Mouse (Mus musculus): ENCODE results near the gene Atg9b.

Gene Atg9b

DNA sequence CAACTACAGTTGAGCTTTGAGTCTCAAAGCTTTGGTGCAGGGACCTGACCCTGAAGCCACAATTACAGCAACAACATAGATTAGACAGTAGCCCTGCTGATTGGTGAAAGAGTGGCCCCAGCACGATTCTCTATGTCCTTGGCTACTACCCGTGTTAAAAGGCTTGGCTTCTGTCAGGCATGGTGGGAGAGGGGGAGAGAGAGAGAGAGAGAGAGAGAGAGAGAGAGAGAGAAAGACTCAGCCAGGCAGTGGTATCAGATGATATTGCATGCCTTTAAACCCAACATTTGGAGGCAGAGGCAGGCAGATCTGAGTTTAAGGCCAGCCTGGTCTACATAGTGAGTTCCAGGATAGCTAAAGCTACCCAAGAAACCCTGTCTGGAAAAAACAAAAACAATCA lies 10.0 kb downstream of the Atg9b start:
- DNase-seq (ENCODE audit: low read depth, low spot score) = no peak

DNA sequence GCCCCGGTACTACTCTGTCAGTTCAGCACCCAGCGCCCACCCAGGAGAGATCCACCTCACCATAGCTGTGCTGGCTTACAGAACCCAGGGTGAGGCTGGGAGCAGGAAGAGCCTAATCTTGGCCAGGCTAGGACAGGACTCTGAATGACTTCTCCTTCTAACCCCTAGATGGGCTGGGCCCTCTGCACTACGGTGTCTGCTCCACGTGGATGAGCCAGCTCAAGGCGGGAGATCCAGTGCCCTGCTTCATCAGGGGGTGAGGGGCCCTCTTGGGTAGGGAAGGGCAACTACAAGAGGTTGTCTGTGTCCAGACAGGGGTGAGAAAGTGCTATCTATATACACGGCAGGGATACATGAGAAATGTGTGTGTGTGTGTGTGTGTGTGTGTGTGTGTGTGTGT lies 10.5 kb downstream of the Atg9b start:
- DNase-seq (ENCODE audit: low read depth, low spot score) = no peak

DNA sequence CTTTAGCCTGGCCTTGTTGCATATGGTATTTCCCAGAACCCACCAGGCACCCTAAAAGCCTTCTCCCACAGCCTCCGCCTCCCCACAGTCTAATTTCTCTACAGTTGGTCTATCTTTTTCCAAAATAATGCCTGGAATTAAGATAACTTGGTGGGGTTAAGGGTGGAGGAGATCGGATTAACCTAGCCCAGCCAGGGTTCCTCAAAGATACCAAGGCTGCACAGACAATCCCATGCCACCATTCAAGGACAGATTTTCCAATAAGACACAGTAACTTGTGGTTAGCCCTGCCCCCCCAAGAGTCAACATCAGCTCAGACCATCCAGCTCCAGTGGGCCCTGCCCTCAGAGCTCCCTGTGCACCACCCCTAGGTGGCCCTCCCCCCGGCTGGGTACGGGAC lies 11.4 kb downstream of the Atg9b start:
- no peak for DNase-seq (ENCODE audit: low read depth, low spot score)

DNA sequence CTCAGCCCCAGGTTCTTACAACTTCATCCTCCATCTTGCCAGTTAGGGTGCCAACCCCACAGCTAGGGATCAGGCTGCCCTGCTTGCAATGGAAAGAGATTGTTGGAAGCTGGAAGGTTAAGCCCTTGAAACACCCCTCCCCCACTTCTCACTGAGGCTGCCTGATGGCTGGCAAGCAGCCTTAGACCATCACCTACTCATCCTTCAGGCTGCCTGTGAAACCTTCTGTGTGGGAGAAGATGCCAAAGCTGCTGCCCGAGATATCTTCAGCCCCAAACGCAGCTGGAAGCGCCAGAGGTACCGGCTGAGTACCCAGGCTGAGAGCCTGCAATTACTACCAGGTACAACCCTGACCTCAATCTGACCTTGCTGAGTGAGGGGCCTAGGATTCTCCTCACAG lies 12.4 kb downstream of the Atg9b start:
- no peak for DNase-seq (ENCODE audit: low read depth, low spot score)

DNA sequence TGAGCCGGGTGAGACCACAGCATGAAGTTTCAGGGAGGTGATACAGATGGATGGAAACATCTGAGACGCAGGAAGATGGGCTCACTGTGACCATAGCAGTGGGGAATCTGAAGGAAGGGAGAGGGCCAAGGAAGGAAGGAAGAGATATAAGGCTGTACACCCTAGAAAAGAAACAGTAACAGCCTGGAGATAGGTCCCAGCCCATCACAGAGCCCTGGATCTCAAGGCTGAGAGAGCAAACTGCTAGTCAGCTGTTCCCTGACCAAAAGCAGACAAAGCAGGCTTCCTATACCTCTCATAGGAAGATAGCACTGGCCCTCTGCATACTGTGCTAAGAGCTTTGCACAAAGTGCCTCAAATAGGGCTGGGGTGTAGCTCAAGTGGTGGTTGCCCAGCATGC lies 13.2 kb downstream of the Atg9b start:
- DNase-seq (ENCODE audit: low read depth, low spot score) = no peak

DNA sequence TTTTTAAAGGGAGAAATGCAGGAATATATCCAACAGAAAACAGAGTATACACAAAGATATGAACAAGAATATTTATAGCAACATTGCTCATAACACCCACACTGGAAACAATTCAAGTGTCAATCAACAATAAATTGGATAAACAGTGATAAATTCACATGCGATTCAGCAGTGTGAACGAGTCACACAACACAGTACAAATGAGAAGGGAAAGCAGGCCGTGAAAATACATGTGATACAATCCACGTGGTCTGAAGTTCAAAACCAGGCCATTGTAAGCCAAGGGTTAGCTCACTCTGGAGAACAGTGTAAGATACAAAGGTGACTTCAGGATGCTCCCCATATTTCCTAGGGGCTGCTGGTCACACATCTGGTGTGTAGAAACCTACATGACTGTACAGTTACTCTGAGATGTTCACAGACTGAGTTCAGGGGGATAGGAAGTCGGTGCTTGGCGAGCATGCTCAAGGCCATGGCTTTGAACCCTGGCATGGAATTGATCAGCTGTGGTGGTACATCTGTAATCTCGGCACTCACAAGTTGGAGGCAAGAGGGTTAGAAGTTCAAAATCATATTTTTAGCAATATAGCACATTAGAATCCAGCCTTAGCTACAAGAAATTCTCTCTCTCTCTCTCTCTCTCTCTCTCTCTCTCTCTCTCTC lies 17.1 kb downstream of the Atg9b start:
- no peak for DNase-seq (ENCODE audit: low read depth, low spot score)

DNA sequence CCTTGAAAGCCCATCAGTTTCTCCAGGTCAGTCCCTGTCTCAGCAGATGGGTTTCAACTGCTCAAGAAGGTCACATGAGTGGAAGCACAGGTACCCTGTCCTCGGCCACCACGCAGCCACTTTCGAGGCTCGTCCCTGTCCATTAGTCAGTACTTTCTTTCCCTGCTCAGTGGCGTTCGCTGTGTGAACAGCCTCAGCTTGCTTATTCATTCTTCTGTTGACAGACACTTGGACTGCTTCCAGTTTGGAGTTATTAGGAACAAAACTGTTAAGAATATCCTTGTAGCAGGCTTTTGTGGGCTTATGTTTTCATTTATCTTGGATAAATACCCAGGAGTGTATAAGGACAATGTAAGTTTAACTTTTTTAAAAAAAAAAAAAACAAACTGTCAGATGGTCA lies 17.7 kb downstream of the Atg9b start:
- no peak for DNase-seq (ENCODE audit: low read depth, low spot score)

DNA sequence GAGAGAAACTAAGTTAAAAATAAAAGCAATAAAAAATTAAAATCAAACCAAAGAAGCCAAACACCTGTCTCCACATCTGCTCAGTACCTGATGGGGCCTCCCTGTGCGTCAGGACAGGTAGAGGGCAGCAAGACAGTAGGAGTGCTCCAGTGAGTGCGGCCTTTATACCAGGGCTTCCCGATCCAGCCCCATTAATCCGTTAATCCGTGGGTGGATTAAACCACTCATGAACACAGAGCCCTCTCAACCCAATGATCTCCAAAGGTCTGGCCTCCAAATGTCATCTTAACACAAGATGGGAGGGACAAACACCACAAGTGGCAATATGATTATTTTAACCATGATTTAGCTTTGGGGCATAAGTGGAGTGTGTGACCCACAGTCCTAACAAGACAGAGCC lies 18.1 kb downstream of the Atg9b start:
- DNase-seq (ENCODE audit: low read depth, low spot score) = no peak

DNA sequence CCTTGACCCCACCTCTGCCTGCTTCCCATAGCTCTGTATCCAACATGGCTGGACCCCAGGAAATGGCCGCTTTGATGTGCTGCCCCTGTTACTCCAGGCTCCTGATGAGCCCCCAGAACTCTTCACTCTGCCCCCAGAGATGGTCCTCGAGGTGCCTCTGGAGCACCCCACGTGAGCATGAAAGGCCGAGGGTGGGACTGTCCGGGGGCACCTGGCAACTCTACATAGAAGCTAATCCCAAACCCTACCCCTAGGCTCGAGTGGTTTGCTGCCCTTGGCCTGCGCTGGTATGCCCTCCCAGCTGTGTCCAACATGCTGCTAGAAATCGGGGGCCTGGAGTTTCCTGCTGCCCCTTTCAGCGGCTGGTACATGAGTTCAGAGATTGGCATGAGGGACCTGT lies 22.2 kb downstream of the Atg9b start:
- DNase-seq (ENCODE audit: low read depth, low spot score) = no peak

DNA sequence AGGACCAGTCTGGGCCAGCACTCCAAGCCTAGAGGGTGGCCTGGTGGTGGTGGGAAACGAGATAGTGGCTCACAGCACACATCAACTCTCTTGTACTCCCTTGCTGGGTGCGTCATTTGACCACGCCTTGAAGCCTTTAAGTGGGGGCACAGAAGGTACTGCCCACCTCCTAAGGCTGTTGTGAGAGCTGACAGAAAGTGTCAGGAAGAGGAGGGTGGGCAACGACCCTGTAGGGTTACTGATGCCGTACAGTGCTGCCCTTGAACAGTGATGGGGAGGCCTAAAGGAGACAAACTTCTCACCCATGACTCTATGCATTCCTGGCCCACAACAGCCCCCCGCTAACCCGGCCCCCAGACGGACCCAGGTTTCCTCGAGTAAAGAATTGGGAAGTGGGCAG lies 25.5 kb downstream of the Atg9b start:
- no peak for DNase-seq (ENCODE audit: low read depth, low spot score)

DNA sequence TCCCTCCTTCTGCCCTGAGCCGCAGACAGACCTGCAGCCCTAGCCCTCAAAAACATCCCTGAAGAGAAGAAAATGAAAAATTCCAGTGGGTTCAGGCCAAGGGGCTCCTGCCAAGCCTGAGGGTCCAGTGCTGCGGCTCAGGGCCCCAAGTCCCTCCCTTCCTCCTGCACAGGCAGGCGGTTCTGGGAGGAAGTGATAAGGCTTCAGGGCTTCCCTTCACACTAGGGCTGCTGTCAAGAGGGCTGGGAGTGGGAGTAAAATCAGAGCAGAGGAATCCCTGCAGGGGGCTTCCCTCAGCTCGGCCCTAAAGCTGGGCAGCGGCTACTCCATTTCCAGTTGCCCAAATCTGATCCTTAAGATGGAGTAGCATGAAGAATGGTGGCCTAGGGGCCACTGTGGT lies 26.4 kb downstream of the Atg9b start:
- no peak for DNase-seq (ENCODE audit: low read depth, low spot score)

DNA sequence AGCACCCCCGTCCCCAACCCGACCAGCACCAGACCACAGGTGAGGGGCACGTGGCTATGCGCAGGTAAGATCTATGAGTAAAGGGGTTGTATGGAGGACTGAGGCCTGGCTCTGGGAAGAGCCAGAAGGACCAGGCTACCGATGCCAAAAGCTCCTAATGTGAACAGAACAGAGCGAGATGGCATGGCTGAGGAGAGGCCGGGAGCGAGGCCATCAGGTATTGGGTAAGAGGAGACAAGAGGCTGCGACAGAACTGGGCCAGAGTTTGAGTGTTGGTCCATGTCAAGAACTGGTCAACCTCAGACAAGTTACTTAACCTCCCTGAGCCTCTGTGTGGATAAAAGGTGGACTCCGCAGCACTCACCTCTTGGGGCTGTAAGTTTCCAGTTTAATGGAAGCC lies 27.0 kb downstream of the Atg9b start:
- no peak for DNase-seq (ENCODE audit: low read depth, low spot score)

DNA sequence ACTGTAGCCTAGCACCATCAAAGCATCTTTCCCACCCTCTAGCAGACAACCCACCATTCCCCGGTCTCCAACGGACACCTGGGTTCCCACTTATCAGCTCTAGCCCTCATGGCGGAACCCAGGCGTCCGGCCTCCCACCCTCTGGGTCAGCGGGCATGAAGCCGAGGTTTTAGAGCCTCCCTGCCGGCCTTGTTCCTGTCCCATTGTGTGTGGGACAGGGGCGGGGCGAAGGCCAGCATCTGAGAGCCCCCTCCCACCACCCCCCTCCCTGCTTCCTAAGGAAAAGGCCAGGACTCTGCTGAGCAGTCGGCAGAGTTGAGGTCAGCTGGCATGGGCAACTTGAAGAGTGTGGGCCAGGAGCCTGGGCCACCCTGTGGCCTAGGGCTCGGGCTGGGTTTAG lies 27.4 kb downstream of the Atg9b start, which contains the start of gene Nos3:
Nos3 (plus strand) TSS at position 303 of the 400 bp plus-strand sequence.
- no peak for DNase-seq (ENCODE audit: low read depth, low spot score)

DNA sequence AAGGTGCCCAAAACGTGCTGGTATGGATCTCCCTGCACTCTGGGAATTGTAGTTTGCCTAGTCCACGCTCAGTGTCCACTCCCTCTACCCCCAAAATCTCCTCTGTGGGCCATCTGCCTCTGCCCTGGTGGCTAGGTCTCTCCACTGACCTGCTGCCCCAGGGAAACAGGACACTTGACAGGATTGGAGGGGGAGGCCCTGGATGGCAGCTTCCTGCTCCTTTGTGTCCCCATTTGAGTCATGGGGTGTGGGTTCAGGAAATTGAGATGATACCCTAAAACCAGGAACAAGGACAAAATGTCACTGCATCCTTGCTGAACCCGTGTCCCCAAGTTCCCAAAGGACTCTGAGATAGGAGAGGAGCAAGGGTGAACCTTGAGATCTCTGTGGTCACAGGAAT lies 27.9 kb downstream of the Atg9b start:
- DNase-seq (ENCODE audit: low read depth, low spot score) = no peak

DNA sequence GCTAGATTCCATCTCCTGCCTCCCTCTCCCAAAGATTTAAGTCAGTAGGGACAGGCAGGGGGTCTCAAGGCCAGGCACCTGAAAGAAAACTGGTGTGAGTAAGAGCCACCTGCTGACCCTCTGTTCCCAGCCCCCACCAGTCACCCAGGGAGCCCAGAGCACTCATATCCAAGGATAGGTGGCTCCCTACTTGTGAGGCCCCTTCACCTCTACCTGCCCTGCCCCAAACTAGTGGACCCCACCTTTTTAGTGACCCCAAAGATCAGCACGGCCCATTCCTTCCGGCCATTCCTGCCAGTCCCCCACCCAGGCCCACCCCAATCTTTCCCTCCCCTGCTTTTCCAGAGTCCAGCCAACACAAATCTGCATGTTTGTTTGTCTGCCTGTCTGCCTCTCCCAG lies 28.5 kb downstream of the Atg9b start:
- DNase-seq (ENCODE audit: low read depth, low spot score) = no peak

DNA sequence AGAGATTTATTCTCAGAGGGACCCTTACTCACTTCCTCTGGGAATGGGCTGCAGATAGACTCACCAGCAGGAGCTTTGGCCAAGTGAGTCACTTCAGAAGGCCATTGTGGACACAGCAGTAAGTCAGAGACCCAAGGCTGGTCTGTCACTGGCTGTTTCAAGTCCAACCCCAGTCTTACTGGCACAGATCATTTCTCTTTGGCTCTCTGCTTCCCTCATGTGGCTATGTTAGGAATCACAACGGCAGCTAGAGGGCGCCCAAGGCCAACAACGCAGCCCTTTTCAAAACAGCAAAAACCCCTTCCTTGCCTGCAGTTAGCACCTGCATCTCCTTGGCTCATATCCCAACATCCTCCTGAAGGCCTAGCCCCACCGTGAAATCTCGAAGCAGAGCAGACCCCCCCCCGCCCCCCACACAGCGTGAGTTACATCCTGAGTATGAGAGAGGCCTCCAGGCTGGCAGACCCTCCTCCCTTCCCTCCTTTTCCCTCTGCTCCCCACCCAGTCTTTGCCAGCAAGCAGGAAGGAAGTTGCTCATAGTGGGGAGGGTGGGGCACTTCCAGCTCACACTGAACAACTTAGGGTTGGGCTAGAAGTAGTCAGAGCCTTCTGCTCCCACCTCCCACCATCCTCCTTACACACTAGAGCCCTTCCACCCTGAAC lies 31.0 kb downstream of the Atg9b start:
- peak; percentile 91 for DNase-seq (ENCODE audit: low read depth, low spot score)

DNA sequence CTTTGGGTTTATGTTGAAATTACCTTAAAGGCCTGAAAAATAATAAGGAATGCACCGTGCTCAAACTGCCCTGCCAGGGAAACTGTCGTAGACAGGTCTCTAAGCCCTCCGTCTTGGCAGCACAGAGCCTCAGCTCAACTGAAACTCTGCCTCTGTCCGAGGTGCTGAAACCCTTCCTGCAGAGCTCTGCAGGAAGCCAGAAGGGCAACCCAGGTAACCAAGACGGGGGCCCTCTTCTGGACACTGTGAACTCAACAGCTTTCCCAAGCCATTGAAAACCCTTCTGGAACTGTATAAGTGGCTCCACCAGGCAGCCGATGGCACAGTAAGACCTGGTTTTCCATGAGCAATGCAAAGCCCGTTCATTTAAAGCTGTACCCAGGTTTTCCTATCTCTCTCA lies 34.5 kb downstream of the Atg9b start:
- peak; percentile 95 for DNase-seq (ENCODE audit: low read depth, low spot score)

DNA sequence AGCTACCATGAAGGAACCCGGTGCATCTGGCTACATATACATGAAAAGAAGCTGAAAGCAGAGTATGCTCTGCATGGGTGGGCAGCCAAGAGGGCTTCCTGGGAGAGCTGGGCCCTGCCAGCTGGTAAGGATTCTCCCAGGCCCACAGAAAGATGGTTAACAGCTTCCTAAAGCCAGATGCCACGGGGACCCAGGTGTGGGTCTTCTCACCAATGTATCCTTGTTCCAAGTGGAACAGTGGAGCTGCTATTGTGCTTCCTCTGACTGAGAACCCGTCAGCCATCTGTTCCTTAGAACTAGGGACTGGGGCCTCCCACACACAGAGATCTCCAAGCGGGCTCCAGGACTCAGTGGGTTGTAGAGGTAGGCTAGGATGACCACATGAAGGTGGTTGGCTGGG lies 35.2 kb downstream of the Atg9b start:
- DNase-seq (ENCODE audit: low read depth, low spot score) = no peak

DNA sequence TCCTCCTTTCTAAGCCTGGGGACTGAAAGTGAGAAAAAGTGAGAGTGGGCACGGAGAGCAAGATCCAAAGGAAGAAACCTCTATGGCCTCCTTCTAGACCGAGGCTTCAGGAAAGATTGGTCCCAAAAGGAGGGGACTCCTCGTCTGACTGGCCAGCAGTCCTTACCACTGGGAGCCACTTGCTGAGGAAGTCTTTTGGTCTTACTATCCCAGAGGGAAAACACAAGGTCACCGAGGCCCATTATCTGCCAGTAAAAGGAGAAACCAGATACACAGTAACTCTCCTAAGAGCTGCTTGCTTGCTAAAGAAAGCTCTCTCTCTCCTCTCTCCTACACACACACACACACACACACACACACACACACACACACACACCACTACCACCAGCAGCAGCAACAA lies 38.6 kb downstream of the Atg9b start:
- DNase-seq (ENCODE audit: low read depth, low spot score) = no peak

DNA sequence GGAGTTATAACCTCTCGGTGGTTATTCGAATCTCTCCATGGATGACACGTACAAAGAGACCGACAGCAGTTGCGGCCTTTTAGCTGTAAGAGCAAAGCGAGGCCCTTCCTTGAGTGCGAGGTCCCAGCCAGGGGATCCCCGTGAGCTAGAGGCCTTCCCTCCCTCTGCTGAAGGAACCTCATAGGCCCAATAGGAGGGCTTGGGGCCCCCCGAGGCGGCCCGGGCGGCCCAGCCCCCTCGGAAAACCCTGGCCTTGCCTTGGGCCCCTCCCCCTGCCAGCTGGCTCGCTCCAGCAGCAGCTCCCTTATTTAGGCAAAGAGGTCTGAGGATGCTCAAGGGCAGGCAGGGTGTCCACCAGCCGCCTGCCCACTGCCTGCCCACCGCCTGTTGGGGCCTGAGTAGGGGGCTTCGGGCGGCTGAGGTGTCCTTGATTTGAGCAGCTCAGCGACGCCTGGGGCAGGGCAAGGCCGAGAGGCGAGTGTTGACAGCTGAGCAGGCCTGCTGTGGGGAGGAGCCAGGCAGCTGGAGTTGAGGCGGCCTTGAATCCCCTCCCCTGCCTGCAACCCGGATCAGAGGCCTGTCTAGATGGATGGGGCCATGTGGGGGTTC lies 39.6 kb downstream of the Atg9b start:
- DNase-seq (ENCODE audit: low read depth, low spot score) = peak; percentile 29

DNA sequence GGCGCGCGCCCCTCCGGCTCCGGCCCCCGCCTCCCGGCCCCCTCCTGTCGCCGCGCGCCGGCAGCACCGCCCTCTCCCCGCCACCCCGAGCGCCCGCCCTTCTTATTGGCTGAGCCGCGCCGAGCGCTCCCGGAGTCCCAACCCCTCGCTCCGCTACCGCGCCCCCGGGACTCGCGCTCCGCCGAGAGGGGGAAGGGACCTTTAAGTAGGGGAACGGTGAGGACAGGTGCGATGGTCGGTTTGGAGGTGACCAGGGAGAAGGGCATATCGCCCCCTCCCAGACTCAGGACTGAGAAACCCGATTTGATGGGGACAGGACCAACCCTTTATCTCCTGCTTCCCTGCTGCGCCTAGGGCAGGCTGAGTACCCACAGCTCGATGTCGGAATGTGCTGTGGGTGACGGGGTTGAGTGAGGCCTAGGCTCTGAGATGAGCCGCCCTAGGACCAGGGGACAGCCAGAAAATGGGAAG lies 40.2 kb downstream of the Atg9b start:
- DNase-seq (ENCODE audit: low read depth, low spot score) = peak; percentile 77

DNA sequence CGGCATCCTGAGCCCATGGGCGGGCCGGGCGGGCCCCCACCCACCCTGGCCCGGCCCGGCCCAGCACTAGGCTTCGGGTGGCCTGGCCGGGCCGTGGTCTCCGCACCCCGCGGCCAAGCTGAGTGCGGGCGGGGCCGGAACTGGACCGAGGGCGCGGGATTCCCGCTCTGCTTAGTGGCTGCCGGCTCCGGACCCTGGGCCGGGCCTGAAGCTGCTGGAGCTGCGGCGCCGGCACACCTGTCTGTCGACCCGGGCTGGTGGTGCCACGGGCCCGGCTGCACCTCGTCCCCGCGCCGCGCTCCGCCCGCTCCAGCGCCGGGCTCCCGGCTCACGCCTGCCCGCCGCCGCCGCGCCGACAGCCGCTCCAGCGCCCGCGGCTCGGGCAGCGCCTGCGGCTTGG lies 40.7 kb downstream of the Atg9b start, which contains the start of gene Kcnh2:
Kcnh2 (minus strand) TSS at position 327 of the 400 bp plus-strand sequence.
- no peak for DNase-seq (ENCODE audit: low read depth, low spot score)
